Mouse (Mus musculus): ENCODE results near the gene Cxcl3. TPM values are rescaled to one million over a fixed set of nuclear protein-coding genes. Genes with fewer than 3 reads are reported as not detected.

The Cxcl3 gene
- polyA plus RNA-seq (2012; rRNA removed) = 0.09 TPM in 1 of 2 replicates, not detected in the other

DNA sequence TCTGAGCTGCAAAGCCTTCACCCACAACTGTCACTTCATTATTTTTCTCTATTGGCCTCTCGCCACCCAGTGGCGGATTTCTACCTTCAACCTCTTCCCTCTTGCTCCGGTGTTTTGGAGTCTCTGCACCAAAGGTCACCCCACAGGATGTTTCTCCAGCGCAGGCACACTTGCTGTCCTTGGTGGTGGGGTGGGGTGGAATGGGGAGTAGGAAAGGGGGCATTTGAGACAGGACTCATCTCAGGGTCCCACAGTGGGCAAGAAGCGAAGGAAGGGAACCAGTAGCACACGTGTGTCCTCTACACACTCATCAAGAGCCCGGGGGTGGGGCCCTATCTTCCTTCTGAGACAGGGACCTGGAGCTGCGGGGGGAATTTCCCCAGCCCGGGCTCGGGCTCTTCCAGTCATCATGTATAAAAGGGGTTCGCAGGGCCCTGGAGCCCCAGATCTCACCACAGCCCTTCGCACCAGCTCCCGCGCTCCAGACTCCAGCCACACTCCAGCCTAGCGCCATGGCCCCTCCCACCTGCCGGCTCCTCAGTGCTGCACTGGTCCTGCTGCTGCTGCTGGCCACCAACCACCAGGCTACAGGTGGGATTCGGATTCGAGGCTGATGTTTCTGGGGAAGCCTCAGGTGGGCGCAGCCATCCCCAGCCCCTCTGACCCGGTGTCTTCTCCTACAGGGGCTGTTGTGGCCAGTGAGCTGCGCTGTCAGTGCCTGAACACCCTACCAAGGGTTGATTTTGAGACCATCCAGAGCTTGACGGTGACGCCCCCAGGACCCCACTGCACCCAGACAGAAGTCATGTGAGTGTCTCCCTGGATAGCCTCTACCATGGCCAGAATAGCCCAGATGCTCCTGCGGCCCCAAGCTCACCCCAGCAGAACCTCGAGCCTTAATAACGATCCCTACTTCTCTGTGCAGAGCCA lies at the start of gene Cxcl3:
TSS of gene Cxcl3 (plus strand) at position 445 of the 930 bp plus-strand sequence.
- peak; percentile 50; the same call in 1 of the 2 replicates for TF ChIP-seq CTCF (IDR thresholded peaks at IDR 0.05; ENCODE audit: borderline replicate concordance, extremely low read depth, insufficient read depth, insufficient read length)
- TF ChIP-seq POLR2A (IDR thresholded peaks at IDR 0.05; ENCODE audit: borderline replicate concordance, extremely low read depth, insufficient read depth, insufficient read length, poor library complexity, severe bottlenecking) = no peak
- DNase-seq (ENCODE audit: low read depth) = peak; percentile 53

- no peak for TF ChIP-seq CTCF (IDR thresholded peaks at IDR 0.05; ENCODE audit: borderline replicate concordance, extremely low read depth, insufficient read depth, insufficient read length)
- TF ChIP-seq POLR2A (IDR thresholded peaks at IDR 0.05; ENCODE audit: borderline replicate concordance, extremely low read depth, insufficient read depth, insufficient read length, poor library complexity, severe bottlenecking) = no peak
- no peak for DNase-seq (ENCODE audit: low read depth)
Observed at GRCm38 (mm10) chr5:90742029-90742428, 43.9 kb upstream of the Cxcl3 start.

DNA sequence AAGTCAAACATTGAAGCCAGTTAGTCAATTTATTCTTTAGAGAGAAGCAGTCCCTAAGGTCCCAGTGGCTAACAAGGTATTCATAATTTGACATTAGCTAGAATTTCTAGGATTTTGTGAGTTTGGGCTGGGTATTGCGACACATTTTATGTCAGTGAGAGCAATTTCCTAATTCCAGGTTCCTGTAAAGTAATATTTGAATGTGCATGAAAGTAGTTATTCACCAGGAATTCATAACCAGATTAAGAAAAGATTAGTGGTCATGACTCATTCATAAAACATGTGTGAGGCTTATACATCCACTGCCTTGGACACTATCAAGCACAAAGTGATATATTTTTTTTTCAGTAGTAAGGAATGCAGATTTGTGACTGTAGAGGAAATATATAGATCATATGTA lies 32.0 kb upstream of the Cxcl3 start:
- TF ChIP-seq POLR2A (IDR thresholded peaks at IDR 0.05; ENCODE audit: borderline replicate concordance, extremely low read depth, insufficient read depth, insufficient read length, poor library complexity, severe bottlenecking) (no peak), CTCF (IDR thresholded peaks at IDR 0.05; ENCODE audit: borderline replicate concordance, extremely low read depth, insufficient read depth, insufficient read length) (no peak)
- DNase-seq (ENCODE audit: low read depth) = no peak

DNA sequence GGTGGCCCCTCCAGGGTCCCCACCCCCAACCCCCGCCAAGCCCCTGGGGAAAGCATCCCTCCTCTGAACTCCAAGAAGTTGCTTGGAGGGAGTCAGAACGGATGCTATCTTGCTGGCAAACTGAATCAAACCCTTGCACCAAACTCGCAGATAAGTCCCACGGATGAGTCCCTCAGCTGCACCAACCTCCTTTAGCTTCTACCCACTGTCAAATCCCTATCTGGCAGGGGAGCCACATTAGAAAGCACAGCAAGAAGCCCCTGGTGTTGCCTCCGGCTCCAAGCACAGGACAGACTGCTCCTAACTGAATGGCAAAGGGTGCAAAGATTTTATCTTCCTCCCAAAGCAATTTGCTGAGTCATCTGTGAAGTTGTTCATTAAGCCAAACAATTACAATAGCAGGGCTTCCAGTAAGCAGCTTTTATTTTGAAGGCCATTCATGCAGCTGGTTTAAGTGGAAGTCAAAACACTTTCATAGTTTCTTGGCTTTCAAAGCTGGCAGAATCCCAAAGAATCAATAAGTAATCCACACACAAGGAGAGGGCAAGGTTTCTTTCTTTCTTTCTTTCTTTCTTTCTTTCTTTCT lies 27.8 kb upstream of the Cxcl3 start:
- no peak for TF ChIP-seq CTCF (IDR thresholded peaks at IDR 0.05; ENCODE audit: borderline replicate concordance, extremely low read depth, insufficient read depth, insufficient read length)
- DNase-seq (ENCODE audit: low read depth) = peak; percentile 39

- peak; percentile 64 for DNase-seq (ENCODE audit: low read depth)
- TF ChIP-seq CTCF (IDR thresholded peaks at IDR 0.05; ENCODE audit: borderline replicate concordance, extremely low read depth, insufficient read depth, insufficient read length) (no peak), POLR2A (IDR thresholded peaks at IDR 0.05; ENCODE audit: borderline replicate concordance, extremely low read depth, insufficient read depth, insufficient read length, poor library complexity, severe bottlenecking) (no peak)
Observed at GRCm38 (mm10) chr5:90759077-90760065, 26.5 kb upstream of the Cxcl3 start, which contains the start of gene Cxcl5. Gene Cxcl5, plus strand, starts transcription at chr5:90759360.

GRCm38 (mm10) chr5:90760303-90760702 lies 25.6 kb upstream of the Cxcl3 start:
- TF ChIP-seq CTCF (IDR thresholded peaks at IDR 0.05; ENCODE audit: borderline replicate concordance, extremely low read depth, insufficient read depth, insufficient read length) = no peak
- TF ChIP-seq POLR2A (IDR thresholded peaks at IDR 0.05; ENCODE audit: borderline replicate concordance, extremely low read depth, insufficient read depth, insufficient read length, poor library complexity, severe bottlenecking) = no peak
- no peak for DNase-seq (ENCODE audit: low read depth)

GRCm38 (mm10) chr5:90760844-90761243 lies 25.1 kb upstream of the Cxcl3 start:
- no peak for TF ChIP-seq POLR2A (IDR thresholded peaks at IDR 0.05; ENCODE audit: borderline replicate concordance, extremely low read depth, insufficient read depth, insufficient read length, poor library complexity, severe bottlenecking)
- no peak for TF ChIP-seq CTCF (IDR thresholded peaks at IDR 0.05; ENCODE audit: borderline replicate concordance, extremely low read depth, insufficient read depth, insufficient read length)

DNA sequence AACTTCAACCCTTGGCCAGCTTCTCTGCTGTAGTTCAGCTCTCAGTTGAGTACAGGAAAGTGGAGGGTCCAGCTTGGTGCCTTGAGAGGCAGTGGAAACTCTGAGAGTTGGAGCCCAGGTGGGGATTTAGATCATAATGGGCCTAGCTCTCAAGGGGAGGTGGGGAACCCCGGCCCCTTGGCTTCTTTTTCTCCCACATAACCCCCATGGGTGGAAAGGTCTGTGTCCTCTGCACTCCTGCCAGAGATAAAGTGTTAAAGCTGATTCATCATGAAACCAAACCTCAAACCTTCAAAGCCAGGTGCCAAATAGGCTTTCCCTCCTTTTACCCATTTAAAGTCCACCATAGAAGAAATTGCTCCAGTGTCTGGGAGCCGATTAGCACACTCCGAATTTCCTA lies 24.1 kb upstream of the Cxcl3 start:
- no peak for TF ChIP-seq POLR2A (IDR thresholded peaks at IDR 0.05; ENCODE audit: borderline replicate concordance, extremely low read depth, insufficient read depth, insufficient read length, poor library complexity, severe bottlenecking)
- DNase-seq (ENCODE audit: low read depth) = no peak

More at GRCm38 (mm10) chr5:90760844-90761243, 25.1 kb upstream of the Cxcl3 start:
- no peak for DNase-seq (ENCODE audit: low read depth)

GRCm38 (mm10) chr5:90763912-90764665 lies 21.8 kb upstream of the Cxcl3 start:
- DNase-seq (ENCODE audit: low read depth) = no peak
- TF ChIP-seq CTCF (IDR thresholded peaks at IDR 0.05; ENCODE audit: borderline replicate concordance, extremely low read depth, insufficient read depth, insufficient read length) = no peak
- no peak for TF ChIP-seq POLR2A (IDR thresholded peaks at IDR 0.05; ENCODE audit: borderline replicate concordance, extremely low read depth, insufficient read depth, insufficient read length, poor library complexity, severe bottlenecking)

- DNase-seq (ENCODE audit: low read depth) = no peak
- TF ChIP-seq POLR2A (IDR thresholded peaks at IDR 0.05; ENCODE audit: borderline replicate concordance, extremely low read depth, insufficient read depth, insufficient read length, poor library complexity, severe bottlenecking) (no peak), CTCF (IDR thresholded peaks at IDR 0.05; ENCODE audit: borderline replicate concordance, extremely low read depth, insufficient read depth, insufficient read length) (no peak)
Observed at GRCm38 (mm10) chr5:90765821-90766606, 19.9 kb upstream of the Cxcl3 start.

All from brain, embryonic 14.5 days (tissue).